Mouse (Mus musculus): ENCODE measurements around the gene Zdbf2. TPM values are rescaled to one million over a fixed set of nuclear protein-coding genes. Genes with fewer than 3 reads are reported as not detected.
"Not testable (repeated sequence)": the region's sequence is repeated elsewhere in the genome, so short reads cannot be mapped to it uniquely, and the experiment has no call there.

Zdbf2 gene
- total RNA-seq, 4 experiments from 2014 or later: 11.0 to 17.9 (median 15.7) TPM

DNA sequence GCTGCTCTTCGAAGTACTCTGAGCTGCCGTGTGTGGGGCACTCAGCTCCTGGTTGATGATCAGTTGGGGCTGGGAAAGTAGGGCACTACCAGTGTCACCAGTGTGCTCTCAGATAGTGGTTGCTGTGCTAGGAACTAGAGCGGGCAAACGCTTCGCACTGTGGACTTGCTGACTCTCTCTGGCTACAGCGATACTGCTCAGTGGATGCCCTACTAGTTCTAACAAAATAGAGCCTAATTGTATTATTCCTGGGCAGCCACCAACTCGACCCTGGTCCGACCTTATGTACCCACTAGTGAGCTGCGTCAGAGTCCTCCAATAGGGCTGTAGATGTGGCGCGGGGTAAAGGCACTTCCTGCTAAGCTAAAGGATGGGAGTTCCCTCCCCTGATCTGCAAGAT lies 9.4 kb upstream of the Zdbf2 start:
- no peak for DNase-seq (ENCODE audit: low spot score in 2 of 2)

GRCm38 (mm10) chr1:63265461-63265860 lies 7.6 kb upstream of the Zdbf2 start:
- DNase-seq (ENCODE audit: low spot score in 2 of 2): no peak

DNA sequence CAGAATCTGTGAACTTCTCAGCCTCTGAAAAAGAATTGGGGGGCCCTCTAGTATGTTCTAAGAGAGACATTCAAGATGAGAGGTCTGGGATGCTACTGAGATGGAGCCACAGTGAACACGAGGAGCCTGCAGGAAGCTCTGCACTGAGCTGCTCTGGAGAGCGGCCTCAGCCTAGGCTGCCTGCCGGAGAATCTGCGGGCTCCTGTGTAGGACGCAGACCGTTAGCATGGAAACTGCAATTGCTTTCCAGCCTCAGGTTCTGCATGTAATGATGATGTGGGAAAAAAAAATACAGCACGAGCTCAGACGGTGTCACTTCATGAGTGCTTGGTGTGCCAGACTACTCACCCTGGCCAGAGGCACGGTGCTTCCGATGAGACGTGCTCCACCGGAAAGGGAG lies 6.9 kb upstream of the Zdbf2 start:
- no peak for DNase-seq (ENCODE audit: low spot score in 2 of 2)

DNA sequence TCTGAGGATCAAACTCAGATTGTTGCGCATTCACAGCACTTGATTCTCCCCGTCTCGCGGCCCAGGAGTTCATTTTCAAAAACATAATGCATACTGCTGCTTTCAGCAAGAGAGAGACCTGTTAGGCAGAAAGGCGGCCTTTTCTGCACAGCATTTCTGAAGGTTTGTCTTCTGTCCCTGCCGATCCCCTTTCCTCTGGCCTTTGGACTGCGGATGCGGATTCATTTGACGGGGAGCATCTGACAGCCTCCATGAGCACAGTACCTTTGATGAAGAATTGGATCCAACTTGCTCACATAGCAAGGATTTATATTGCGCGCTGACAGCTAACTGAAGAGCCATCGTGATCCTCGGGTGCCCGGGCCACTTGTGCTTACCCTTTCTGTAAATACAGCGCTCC lies 6.3 kb upstream of the Zdbf2 start:
- DNase-seq (ENCODE audit: low spot score in 2 of 2): no peak

DNA sequence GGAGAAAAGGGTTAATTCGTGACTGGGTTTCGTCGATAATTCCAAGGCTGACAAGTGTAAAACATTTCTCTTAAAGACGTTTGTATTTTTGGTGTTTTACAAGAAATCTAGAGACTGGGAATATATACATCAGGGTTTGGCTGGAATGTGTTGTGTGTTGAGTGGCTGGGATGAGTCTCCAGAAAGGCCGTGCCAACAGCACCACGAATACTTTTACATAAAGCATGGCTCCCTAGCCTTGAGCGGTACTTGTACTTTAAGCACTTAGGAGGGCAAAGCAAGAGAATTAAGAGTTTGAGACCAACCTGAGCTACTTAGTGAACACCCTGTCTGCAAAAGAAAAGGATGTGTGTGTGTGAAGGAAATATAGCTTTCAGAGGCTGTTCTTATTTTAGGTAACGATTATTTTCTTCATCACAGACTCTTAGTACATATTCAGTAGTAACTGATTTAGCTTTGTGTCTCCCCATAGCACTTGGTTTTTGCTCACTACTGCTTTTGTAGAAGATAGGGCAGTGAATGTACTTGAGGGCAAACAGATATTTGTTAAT lies 865 bp upstream of the Zdbf2 start:
- DNase-seq (ENCODE audit: low spot score in 2 of 2): no peak

- DNase-seq (ENCODE audit: low spot score in 2 of 2): no peak
These were observed 380 bp downstream of the Zdbf2 start for GRCm38 (mm10) chr1:63273339-63273951.

DNA sequence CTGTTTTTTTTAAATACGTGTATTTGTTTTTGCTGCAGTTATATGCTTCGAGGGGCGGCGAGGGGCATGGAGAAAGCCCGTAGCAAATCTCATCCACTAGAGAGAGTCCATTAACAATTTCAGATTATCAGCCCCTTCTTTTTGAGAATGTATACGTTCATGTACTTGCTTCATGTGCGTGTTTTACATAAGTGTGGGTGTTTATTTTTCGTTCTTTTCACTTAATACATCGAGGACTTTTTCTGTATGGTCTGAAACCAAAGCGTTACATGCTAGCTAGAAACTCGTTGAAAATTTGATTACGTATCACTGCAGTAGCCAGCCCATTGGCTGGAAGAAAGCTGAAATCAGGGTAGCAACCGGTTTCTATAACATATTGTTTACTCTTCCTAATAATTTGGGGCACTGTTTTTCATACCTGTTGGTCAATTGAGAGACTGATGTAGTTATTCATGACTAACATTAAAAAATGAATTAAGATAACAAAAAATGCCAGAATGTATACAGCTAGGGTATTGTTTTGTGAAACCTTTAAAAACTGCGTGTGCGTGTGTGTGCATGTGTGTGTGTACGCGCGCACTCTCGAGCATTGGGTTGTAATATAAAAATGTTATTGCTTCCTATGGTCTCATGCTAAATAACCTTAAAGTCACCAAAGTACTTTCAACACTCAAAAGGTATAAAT lies 1.1 kb downstream of the Zdbf2 start:
- DNase-seq (ENCODE audit: low spot score in 2 of 2): no peak

DNA sequence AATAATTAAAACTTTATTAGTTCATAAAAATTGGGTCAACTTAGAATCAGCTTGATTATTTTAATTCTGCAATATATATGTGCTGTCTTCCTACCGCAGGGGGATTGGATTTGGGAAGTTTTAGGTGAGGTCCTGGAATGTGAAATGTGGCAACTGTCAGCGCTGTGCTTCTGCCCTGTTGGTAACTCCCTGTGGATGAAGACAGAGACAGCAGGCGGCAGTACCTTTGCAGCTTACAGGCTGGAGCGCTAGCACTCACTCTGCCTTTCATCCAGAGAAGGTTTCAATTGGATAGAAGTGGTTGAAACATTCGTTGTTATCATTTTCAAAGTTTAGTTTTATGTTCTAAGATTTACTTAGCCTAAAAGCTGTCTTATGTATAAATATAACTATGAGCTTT lies 5.0 kb downstream of the Zdbf2 start:
- DNase-seq (ENCODE audit: low spot score in 2 of 2): no peak

DNA sequence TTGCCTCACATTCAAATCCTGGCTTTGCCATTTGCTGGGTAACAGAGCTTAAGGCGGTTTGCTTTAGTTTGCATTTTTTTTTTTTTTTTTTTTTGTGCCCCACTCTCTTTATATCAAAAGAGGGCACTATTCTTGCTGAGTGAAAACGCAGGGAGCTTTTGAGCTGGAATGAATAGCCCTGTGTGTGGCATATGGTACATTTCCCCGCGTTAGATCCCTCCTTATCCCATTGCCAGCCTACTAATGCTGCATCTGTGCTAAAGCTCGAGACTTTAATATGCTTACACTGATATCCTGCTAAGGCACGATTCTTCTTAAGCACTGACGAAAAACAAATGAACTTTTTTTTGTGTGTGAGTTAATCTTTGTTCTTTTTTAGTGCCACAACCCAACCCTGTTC lies 20.9 kb downstream of the Zdbf2 start:
- no peak for DNase-seq (ENCODE audit: low spot score in 2 of 2)

- no peak for DNase-seq (ENCODE audit: low spot score in 2 of 2)
These were observed 36.6 kb downstream of the Zdbf2 start for GRCm38 (mm10) chr1:63309661-63310060.

DNA sequence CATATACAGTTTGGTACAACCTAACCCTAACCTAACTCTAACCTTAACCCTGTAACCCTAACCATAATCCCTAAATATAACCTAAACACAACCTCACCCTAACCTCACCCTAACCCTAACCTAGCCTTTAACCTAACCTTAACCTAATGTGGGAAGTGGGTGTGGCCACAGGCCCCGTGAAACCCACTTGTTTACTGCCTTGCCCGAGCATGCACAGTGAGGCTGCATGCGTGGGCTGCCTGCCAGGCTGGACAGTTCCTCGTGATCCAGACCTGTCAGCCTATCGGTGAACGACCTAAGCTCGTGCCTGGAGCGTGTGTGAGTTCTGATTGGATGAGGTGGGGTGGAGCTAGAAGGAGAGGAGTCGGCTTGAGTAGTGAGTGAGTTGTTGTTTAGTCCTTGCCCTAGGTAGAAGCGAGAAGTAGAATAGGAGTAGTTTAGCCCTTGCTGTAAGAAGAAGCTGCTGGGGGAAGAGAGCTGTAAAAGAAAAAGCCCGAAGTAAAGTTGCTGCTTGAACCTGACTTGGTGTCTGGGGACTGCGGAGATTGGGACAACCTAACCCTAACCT lies 50.6 kb downstream of the Zdbf2 start:
- not testable (repeated sequence) for DNase-seq (ENCODE audit: low spot score in 2 of 2)

Small RNA genes within 50 kb of the gene (microRNA-seq; reads per million reads assigned to microRNA genes)
- 0 reads per million in 2 experiments for gene Gm24513

Other genes starting within 250 kb of the Zdbf2 start
- gene Ino80d, start 158.6 kb upstream of the Zdbf2 start, total RNA-seq (2022): 10 to 100 TPM; 28.1 to 36.1 (median 32.4) TPM
- gene Eef1b2, start 96.4 kb upstream of the Zdbf2 start, total RNA-seq (2022): 100 to 1,000 TPM; 310 to 454 (median 387) TPM
- 100 to 1,000 TPM; 155 to 166 (median 160) TPM for gene Ndufs1, start 96.4 kb upstream of the Zdbf2 start, total RNA-seq (2022)
- gene Gpr1, start 58.7 kb upstream of the Zdbf2 start, total RNA-seq (2022): under 1 TPM; 0.31 to 0.74 (median 0.67) TPM
- 100 to 1,000 TPM; 136 to 152 (median 147) TPM for gene Adam23, start 172.6 kb downstream of the Zdbf2 start, total RNA-seq (2022)

Data from layer of hippocampus, adult 8-10 months (tissue).